Mouse (Mus musculus): ENCODE data around the gene Galnt14. TPM values are rescaled to one million over a fixed set of nuclear protein-coding genes. Genes with fewer than 3 reads are reported as not detected.

Galnt14 gene
- polyA plus RNA-seq, 2 experiments, result 3.0 to 4.9 TPM

- H3K4me3 ChIP-seq (replicated peaks; ENCODE audit: low read length), result no peak overlapping the region
- no peaks in the 10 kb centered on the region for H3K9me3 ChIP-seq (ENCODE audit: control insufficient read depth, low read length)
- no peaks in the 10 kb centered on the region for H3K36me3 ChIP-seq (ENCODE audit: control insufficient read depth, insufficient read depth, low read length)
- H3K27ac ChIP-seq (replicated peaks; ENCODE audit: low read depth, low read length), result no peak overlapping the region
- no peak for TF ChIP-seq POLR2A (IDR thresholded peaks at IDR 0.05; ENCODE audit: borderline replicate concordance, extremely low read depth, insufficient read depth, insufficient read length)
- no peak for DNase-seq (ENCODE audit: low spot score)
- no peak for ATAC-seq (ENCODE audit: low FRiP score, low read depth)
- WGBS, result 77% methylated on average over 3 of the region's 3 CpGs
- H3K27me3 ChIP-seq (ENCODE audit: control insufficient read depth, insufficient read depth, low read length), result no peaks in the 10 kb centered on the region
- H3K9ac ChIP-seq (ENCODE audit: low read depth, low read length, severe bottlenecking), result no peak overlapping the region
- no peaks in the 10 kb centered on the region for H3K4me1 ChIP-seq (ENCODE audit: control insufficient read depth, insufficient read depth, low read length)
- H3K4me2 ChIP-seq (replicated peaks; ENCODE audit: low read depth, low read length, severe bottlenecking), result no peak overlapping the region
Observed at GRCm38 (mm10) chr17:73487380-73487779, 222.9 kb downstream of the Galnt14 start.

DNA sequence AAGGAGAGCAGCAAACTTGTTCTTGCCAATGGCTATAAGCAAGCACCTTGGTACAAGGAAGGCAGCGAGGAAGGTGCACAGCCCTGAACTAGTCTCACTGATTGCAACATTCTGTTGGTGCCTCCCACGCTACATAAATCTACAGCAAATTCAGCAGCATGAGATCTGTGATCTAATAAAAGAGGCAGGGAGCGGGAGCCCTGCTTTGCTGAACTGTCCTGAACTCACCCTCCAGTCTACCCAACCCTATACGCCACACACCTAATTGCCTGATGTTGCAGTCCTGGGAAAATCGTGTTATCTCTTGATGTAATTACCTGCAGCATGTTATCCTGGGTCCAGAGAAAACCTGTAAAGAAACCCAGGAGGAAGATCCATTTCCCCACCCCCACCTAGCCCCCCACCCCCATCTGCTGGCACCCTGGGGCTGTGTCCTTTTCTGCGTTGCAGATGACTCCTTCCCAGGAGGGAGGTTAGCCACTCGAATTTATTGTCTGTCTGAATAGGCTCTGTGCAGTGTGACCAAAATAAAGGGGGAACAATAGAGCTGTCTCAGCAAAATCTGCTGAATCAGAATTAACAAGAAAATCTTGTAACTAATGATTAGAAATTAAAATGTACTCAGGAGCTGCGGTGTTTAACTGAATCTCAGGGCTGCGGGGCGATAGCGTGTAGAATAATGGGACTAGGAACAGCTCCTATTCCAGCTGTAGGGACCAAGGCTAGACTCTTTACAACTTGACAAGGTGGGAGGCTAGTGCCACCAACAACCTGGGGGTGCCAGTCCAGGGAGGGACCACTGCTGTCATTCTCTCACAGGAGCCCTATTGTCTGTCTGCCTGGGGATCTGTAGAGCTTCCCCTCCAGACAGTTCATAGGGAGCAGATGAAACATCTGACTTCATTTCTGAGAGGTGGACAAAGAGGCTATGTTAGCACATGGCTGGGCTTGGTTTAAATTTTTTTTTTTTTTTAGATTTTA lies 232.9 kb downstream of the Galnt14 start:
- no peaks in the 10 kb centered on the region for H3K4me1 ChIP-seq (ENCODE audit: control insufficient read depth, insufficient read depth, low read length)
- no peak overlapping the region for H3K4me3 ChIP-seq (replicated peaks; ENCODE audit: low read length)
- no peaks in the 10 kb centered on the region for H3K27me3 ChIP-seq (ENCODE audit: control insufficient read depth, insufficient read depth, low read length)
- no peak overlapping the region for H3K4me2 ChIP-seq (replicated peaks; ENCODE audit: low read depth, low read length, severe bottlenecking)
- no peak for TF ChIP-seq POLR2A (IDR thresholded peaks at IDR 0.05; ENCODE audit: borderline replicate concordance, extremely low read depth, insufficient read depth, insufficient read length)
- no peaks in the 10 kb centered on the region for H3K9me3 ChIP-seq (ENCODE audit: control insufficient read depth, low read length)
- no peak for ATAC-seq (ENCODE audit: low FRiP score, low read depth)
- no peak overlapping the region for H3K9ac ChIP-seq (ENCODE audit: low read depth, low read length, severe bottlenecking)
- H3K27ac ChIP-seq (replicated peaks; ENCODE audit: low read depth, low read length), result no peak overlapping the region
- 61% methylated on average over 11 of the region's 11 CpGs for WGBS
- no peaks in the 10 kb centered on the region for H3K36me3 ChIP-seq (ENCODE audit: control insufficient read depth, insufficient read depth, low read length)
- no peak for DNase-seq (ENCODE audit: low spot score)

GRCm38 (mm10) chr17:73474371-73474770 lies 235.9 kb downstream of the Galnt14 start:
- no peak overlapping the region for H3K9ac ChIP-seq (ENCODE audit: low read depth, low read length, severe bottlenecking)
- WGBS, result 43% methylated on average over 7 of the region's 7 CpGs
- no peak for ATAC-seq (ENCODE audit: low FRiP score, low read depth)

GRCm38 (mm10) chr17:73473012-73473411 lies 237.2 kb downstream of the Galnt14 start:
- Histone ChIP-seq H3K9ac (ENCODE audit: low read depth, low read length, severe bottlenecking) (no peak overlapping the region), H3K27me3 (ENCODE audit: control insufficient read depth, insufficient read depth, low read length) (no peaks in the 10 kb centered on the region), H3K4me2 (replicated peaks; ENCODE audit: low read depth, low read length, severe bottlenecking) (no peak overlapping the region), H3K4me1 (ENCODE audit: control insufficient read depth, insufficient read depth, low read length) (no peaks in the 10 kb centered on the region), H3K4me3 (replicated peaks; ENCODE audit: low read length) (no peak overlapping the region), H3K27ac (replicated peaks; ENCODE audit: low read depth, low read length) (no peak overlapping the region), H3K36me3 (ENCODE audit: control insufficient read depth, insufficient read depth, low read length) (no peaks in the 10 kb centered on the region), H3K9me3 (ENCODE audit: control insufficient read depth, low read length) (no peaks in the 10 kb centered on the region)
- ATAC-seq (ENCODE audit: low FRiP score, low read depth) (no peak), DNase-seq (ENCODE audit: low spot score) (no peak)
- TF ChIP-seq POLR2A (IDR thresholded peaks at IDR 0.05; ENCODE audit: borderline replicate concordance, extremely low read depth, insufficient read depth, insufficient read length), result no peak
- 58% methylated on average over 3 of the region's 3 CpGs for WGBS

More at GRCm38 (mm10) chr17:73474371-73474770, 235.9 kb downstream of the Galnt14 start:
- H3K27ac ChIP-seq (replicated peaks; ENCODE audit: low read depth, low read length), result no peak overlapping the region
- H3K4me1 ChIP-seq (ENCODE audit: control insufficient read depth, insufficient read depth, low read length), result no peaks in the 10 kb centered on the region
- H3K36me3 ChIP-seq (ENCODE audit: control insufficient read depth, insufficient read depth, low read length), result no peaks in the 10 kb centered on the region
- no peak for TF ChIP-seq POLR2A (IDR thresholded peaks at IDR 0.05; ENCODE audit: borderline replicate concordance, extremely low read depth, insufficient read depth, insufficient read length)
- H3K4me2 ChIP-seq (replicated peaks; ENCODE audit: low read depth, low read length, severe bottlenecking), result no peak overlapping the region
- no peaks in the 10 kb centered on the region for H3K9me3 ChIP-seq (ENCODE audit: control insufficient read depth, low read length)
- DNase-seq (ENCODE audit: low spot score), result no peak
- H3K4me3 ChIP-seq (replicated peaks; ENCODE audit: low read length), result no peak overlapping the region
- no peaks in the 10 kb centered on the region for H3K27me3 ChIP-seq (ENCODE audit: control insufficient read depth, insufficient read depth, low read length)

- Histone ChIP-seq H3K9ac (ENCODE audit: low read depth, low read length, severe bottlenecking) (no peak overlapping the region), H3K4me2 (replicated peaks; ENCODE audit: low read depth, low read length, severe bottlenecking) (no peak overlapping the region), H3K4me3 (replicated peaks; ENCODE audit: low read length) (no peak overlapping the region), H3K27me3 (ENCODE audit: control insufficient read depth, insufficient read depth, low read length) (no peaks in the 10 kb centered on the region), H3K27ac (replicated peaks; ENCODE audit: low read depth, low read length) (no peak overlapping the region), H3K9me3 (ENCODE audit: control insufficient read depth, low read length) (no peaks in the 10 kb centered on the region), H3K36me3 (ENCODE audit: control insufficient read depth, insufficient read depth, low read length) (no peaks in the 10 kb centered on the region), H3K4me1 (ENCODE audit: control insufficient read depth, insufficient read depth, low read length) (no peaks in the 10 kb centered on the region)
- no peak for DNase-seq (ENCODE audit: low spot score)
- ATAC-seq (ENCODE audit: low FRiP score, low read depth), result no peak
- TF ChIP-seq POLR2A (IDR thresholded peaks at IDR 0.05; ENCODE audit: borderline replicate concordance, extremely low read depth, insufficient read depth, insufficient read length), result no peak
- 73% methylated on average over 4 of the region's 4 CpGs for WGBS
Observed at GRCm38 (mm10) chr17:73460874-73461273, 249.4 kb downstream of the Galnt14 start.
